Mouse (Mus musculus) embryonic facial prominence, embryonic 13.5 days (tissue): ENCODE results near the gene Oprm1. TPM values are rescaled to one million over a fixed set of nuclear protein-coding genes. Genes with fewer than 3 reads are reported as not detected.

Experiments used
- ATAC-seq: fragments of 200-750 bp; cut with Nextera tagmentation; 2 replicates; pipeline ENCODE4 v1.8.0; 2017; ENCODE audit warnings: low read depth; ENCODE audit not compliant: insufficient number of reproducible peaks, insufficient read depth, low FRiP score, low TSS enrichment
- H3K27ac ChIP-seq: fragments of 300-500 bp; sonication (generic); 2 replicates; pipeline ENCODE4 v1.5.1; 2015; ENCODE audit warnings: moderate library complexity, mild to moderate bottlenecking, inconsistent platforms
- H3K27me3 ChIP-seq: fragments of 300-500 bp; sonication (generic); 2 replicates; pipeline ENCODE4 v1.6.1; 2015; ENCODE audit warnings: mild to moderate bottlenecking, inconsistent platforms
- H3K36me3 ChIP-seq: fragments of 300-500 bp; sonication (generic); 2 replicates; pipeline ENCODE4 v1.6.1; 2015; ENCODE audit warnings: mild to moderate bottlenecking, inconsistent platforms
- H3K4me1 ChIP-seq: fragments of 300-500 bp; sonication (generic); 2 replicates; pipeline ENCODE4 v1.6.1; 2015; ENCODE audit warnings: inconsistent platforms
- H3K4me2 ChIP-seq: fragments of 300-500 bp; sonication (generic); 2 replicates; pipeline ENCODE4 v1.6.1; 2015; ENCODE audit warnings: moderate library complexity, mild to moderate bottlenecking, inconsistent platforms
- H3K4me3 ChIP-seq: fragments of 300-500 bp; sonication (generic); 2 replicates; pipeline ENCODE4 v1.5.1; 2015; ENCODE audit warnings: mild to moderate bottlenecking, inconsistent platforms
- H3K9ac ChIP-seq: fragments of 300-500 bp; sonication (generic); 2 replicates; pipeline ENCODE4 v1.6.1; 2015; ENCODE audit warnings: mild to moderate bottlenecking, inconsistent platforms
- H3K9me3 ChIP-seq: fragments of 300-500 bp; sonication (generic); 2 replicates; pipeline ENCODE4 v1.6.1; 2016; ENCODE audit warnings: inconsistent platforms
- WGBS: fragments of 180-500 bp; shearing (Covaris S2); methylation state at CpG from one replicate; pipeline ENCODE4 v1.1.7; 2015; ENCODE audit warnings: mixed read lengths; 5-methylcytosine and 5-hydroxymethylcytosine counted together
- polyA plus RNA-seq: library from polyadenylated mRNA; unstranded; fragments of >200 nt; fragmentation: Nextera tagmentation; extraction: Ambion mirVana; gene quantifications from 2 replicates; pipeline ENCODE4 v1.2.1, GENCODE M21; 2015

Oprm1 gene
- polyA plus RNA-seq, 1 experiment from 2014 or later: not detected

- H3K4me2 ChIP-seq: no peak overlapping the region
- H3K27ac ChIP-seq: no peak overlapping the region
- WGBS: 70% methylated on average over 3 of the region's 3 CpGs
- H3K36me3 ChIP-seq: no peaks in the 10 kb centered on the region
- no peak overlapping the region for H3K9ac ChIP-seq
- no peaks in the 10 kb centered on the region for H3K4me1 ChIP-seq
- H3K9me3 ChIP-seq: no peaks in the 10 kb centered on the region
- H3K4me3 ChIP-seq: no peak overlapping the region
- H3K27me3 ChIP-seq: no peaks in the 10 kb centered on the region
- ATAC-seq: no peak
These were observed 138.5 kb downstream of the Oprm1 start for GRCm38 (mm10) chr10:6896659-6897303.

- Histone ChIP-seq H3K4me1 (no peaks in the 10 kb centered on the region), H3K27ac (no peak overlapping the region), H3K4me3 (no peak overlapping the region), H3K4me2 (no peak overlapping the region), H3K27me3 (no peaks in the 10 kb centered on the region), H3K9me3 (no peaks in the 10 kb centered on the region), H3K36me3 (no peaks in the 10 kb centered on the region), H3K9ac (no peak overlapping the region)
- 85% methylated on average over 4 of the region's 4 CpGs for WGBS
- no peak for ATAC-seq
These were observed 141.8 kb downstream of the Oprm1 start for GRCm38 (mm10) chr10:6900126-6900525.

GRCm38 (mm10) chr10:6901819-6902393 is 143.6 kb downstream of the Oprm1 start:
- no peak overlapping the region for H3K4me2 ChIP-seq

GRCm38 (mm10) chr10:6909763-6910162 is 151.5 kb downstream of the Oprm1 start:
- Histone ChIP-seq H3K4me1 (no peaks in the 10 kb centered on the region), H3K36me3 (no peaks in the 10 kb centered on the region), H3K9me3 (no peaks in the 10 kb centered on the region), H3K4me3 (no peak overlapping the region), H3K27ac (no peak overlapping the region), H3K4me2 (no peak overlapping the region), H3K27me3 (no peaks in the 10 kb centered on the region), H3K9ac (no peak overlapping the region)
- 74% methylated on average over 2 of the region's 2 CpGs for WGBS
- no peak for ATAC-seq

More at GRCm38 (mm10) chr10:6901819-6902393, 143.6 kb downstream of the Oprm1 start:
- Histone ChIP-seq H3K4me3 (no peak overlapping the region), H3K27me3 (no peaks in the 10 kb centered on the region), H3K4me1 (no peaks in the 10 kb centered on the region), H3K27ac (no peak overlapping the region), H3K9me3 (no peaks in the 10 kb centered on the region), H3K9ac (no peak overlapping the region), H3K36me3 (no peaks in the 10 kb centered on the region)
- 85% methylated on average over 3 of the region's 3 CpGs for WGBS
- no peak for ATAC-seq

GRCm38 (mm10) chr10:6915991-6916390 is 157.7 kb downstream of the Oprm1 start:
- H3K27ac ChIP-seq: peak overlapping the region; percentile 51; the same call in 1 of the 2 replicates

GRCm38 (mm10) chr10:6916545-6917257 is 158.4 kb downstream of the Oprm1 start:
- Histone ChIP-seq H3K4me3 (no peak overlapping the region), H3K27ac (peak overlapping the region; percentile 73), H3K4me2 (peak overlapping the region; percentile 39), H3K36me3 (no peaks in the 10 kb centered on the region), H3K27me3 (no peaks in the 10 kb centered on the region), H3K9ac (no peak overlapping the region), H3K4me1 (peaks cover 13% of the 10 kb centered on the region), H3K9me3 (no peaks in the 10 kb centered on the region)
- whole genome bisulfite sequencing: 6% methylated on average over 6 of the region's 6 CpGs
- ATAC-seq: peak; percentile 69; the same call in 1 of the 2 replicates

More at GRCm38 (mm10) chr10:6915991-6916390, 157.7 kb downstream of the Oprm1 start:
- H3K4me3 ChIP-seq: no peak overlapping the region
- H3K9ac ChIP-seq: no peak overlapping the region
- no peak for ATAC-seq
- H3K4me2 ChIP-seq: no peak overlapping the region
- H3K4me1 ChIP-seq: peaks cover 13% of the 10 kb centered on the region
- no peaks in the 10 kb centered on the region for H3K9me3 ChIP-seq
- H3K36me3 ChIP-seq: no peaks in the 10 kb centered on the region
- no peaks in the 10 kb centered on the region for H3K27me3 ChIP-seq
- WGBS: 39% methylated on average over 1 of the region's 1 CpGs

- Histone ChIP-seq H3K4me3 (no peak overlapping the region), H3K27me3 (no peaks in the 10 kb centered on the region), H3K9ac (no peak overlapping the region), H3K4me2 (no peak overlapping the region), H3K27ac (no peak overlapping the region), H3K36me3 (no peaks in the 10 kb centered on the region), H3K4me1 (no peaks in the 10 kb centered on the region), H3K9me3 (no peaks in the 10 kb centered on the region)
- no peak for ATAC-seq
- 91% methylated on average over 2 of the region's 2 CpGs for WGBS
These were observed 168.4 kb downstream of the Oprm1 start for GRCm38 (mm10) chr10:6926724-6927123.

- H3K9me3 ChIP-seq: no peaks in the 10 kb centered on the region
- no peak overlapping the region for H3K4me3 ChIP-seq
These were observed 169.4 kb downstream of the Oprm1 start for GRCm38 (mm10) chr10:6927600-6928223.

GRCm38 (mm10) chr10:6928905-6929304 is 170.6 kb downstream of the Oprm1 start:
- Histone ChIP-seq H3K9me3 (no peaks in the 10 kb centered on the region), H3K4me2 (no peak overlapping the region), H3K9ac (no peak overlapping the region), H3K36me3 (no peaks in the 10 kb centered on the region), H3K27me3 (no peaks in the 10 kb centered on the region), H3K4me1 (no peaks in the 10 kb centered on the region), H3K27ac (no peak overlapping the region), H3K4me3 (no peak overlapping the region)
- WGBS: 50% methylated on average over 1 of the region's 1 CpGs
- no peak for ATAC-seq

More at GRCm38 (mm10) chr10:6927600-6928223, 169.4 kb downstream of the Oprm1 start:
- no peaks in the 10 kb centered on the region for H3K27me3 ChIP-seq
- no peak for ATAC-seq
- H3K4me1 ChIP-seq: no peaks in the 10 kb centered on the region
- WGBS: 84% methylated on average over 4 of the region's 4 CpGs
- no peak overlapping the region for H3K9ac ChIP-seq
- H3K36me3 ChIP-seq: no peaks in the 10 kb centered on the region
- H3K4me2 ChIP-seq: no peak overlapping the region
- H3K27ac ChIP-seq: no peak overlapping the region

GRCm38 (mm10) chr10:6930398-6930797 is 172.1 kb downstream of the Oprm1 start:
- H3K36me3 ChIP-seq: no peaks in the 10 kb centered on the region
- H3K27me3 ChIP-seq: no peaks in the 10 kb centered on the region
- H3K4me2 ChIP-seq: no peak overlapping the region
- no peak overlapping the region for H3K4me3 ChIP-seq
- H3K9ac ChIP-seq: no peak overlapping the region
- no peaks in the 10 kb centered on the region for H3K4me1 ChIP-seq
- H3K9me3 ChIP-seq: no peaks in the 10 kb centered on the region
- H3K27ac ChIP-seq: no peak overlapping the region
- no peak for ATAC-seq
- 74% methylated on average over 1 of the region's 1 CpGs for WGBS

GRCm38 (mm10) chr10:6930889-6931288 is 172.6 kb downstream of the Oprm1 start:
- 81% methylated on average over 2 of the region's 2 CpGs for WGBS

More at GRCm38 (mm10) chr10:6930889-6931288, 172.6 kb downstream of the Oprm1 start:
- Histone ChIP-seq H3K4me2 (no peak overlapping the region), H3K4me3 (no peak overlapping the region), H3K27me3 (no peaks in the 10 kb centered on the region), H3K4me1 (no peaks in the 10 kb centered on the region), H3K27ac (no peak overlapping the region), H3K36me3 (no peaks in the 10 kb centered on the region), H3K9ac (no peak overlapping the region), H3K9me3 (no peaks in the 10 kb centered on the region)
- no peak for ATAC-seq
